Mouse (Mus musculus) C2C12 (cell line): ENCODE measurements around the gene Ifna15. TPM values are rescaled to one million over a fixed set of nuclear protein-coding genes. Genes with fewer than 3 reads are reported as not detected.

Experiments
- H3K27me3 ChIP-seq: one replicate; pipeline ENCODE4 v1.6.1; 2011; ENCODE audit not compliant: control insufficient read depth, insufficient read depth, insufficient read length
- H3K36me3 ChIP-seq: one replicate; pipeline ENCODE4 v1.6.1; 2011; ENCODE audit not compliant: control insufficient read depth, insufficient read depth
- H3K4me3 ChIP-seq: one replicate; pipeline ENCODE4 v1.5.1; 2011; ENCODE audit warnings: mild to moderate bottlenecking, control low read depth; ENCODE audit not compliant: poor library complexity, insufficient read depth, severe bottlenecking
- H3K79me2 ChIP-seq: one replicate; pipeline ENCODE4 v1.6.1; 2011; ENCODE audit not compliant: control insufficient read depth, insufficient read depth
- H3K79me3 ChIP-seq: one replicate; pipeline ENCODE4 v1.6.1; 2011; ENCODE audit warnings: low read depth, control low read depth
- H3ac ChIP-seq: one replicate; pipeline ENCODE3; 2011; ENCODE audit warnings: low read depth; ENCODE audit not compliant: control insufficient read depth, insufficient read length
- CEBPB ChIP-seq: IDR thresholded peaks from one replicate; pipeline ENCODE4 v1.6.1; 2011; ENCODE audit warnings: low read depth, mild to moderate bottlenecking, control low read depth, moderate library complexity
- CTCF ChIP-seq: IDR thresholded peaks from one replicate; pipeline ENCODE4 v1.5.1; 2011; ENCODE audit not compliant: control insufficient read depth, insufficient read depth, insufficient read length
- FOSL1 ChIP-seq: IDR thresholded peaks from one replicate; pipeline ENCODE4 v1.8.0; 2011; ENCODE audit warnings: mild to moderate bottlenecking, low read length; ENCODE audit not compliant: poor library complexity, insufficient read depth, severe bottlenecking
- MAX ChIP-seq: IDR thresholded peaks from one replicate; pipeline ENCODE4 v1.6.1; 2011; ENCODE audit warnings: mild to moderate bottlenecking, control low read depth
- MYOD1 ChIP-seq: IDR thresholded peaks from one replicate; pipeline ENCODE4 v1.6.1; 2011; ENCODE audit warnings: low read depth; ENCODE audit not compliant: control insufficient read depth, insufficient read length
- MYOG ChIP-seq: IDR thresholded peaks from one replicate; pipeline ENCODE4 v1.6.1; 2011; ENCODE audit not compliant: control insufficient read depth, insufficient read length; ENCODE audit errors: extremely low read depth
- USF1 ChIP-seq: IDR thresholded peaks from one replicate; pipeline ENCODE4 v1.6.1; 2011; ENCODE audit warnings: low read depth, mild to moderate bottlenecking, control low read depth, moderate library complexity
- polyA plus RNA-seq: library from polyadenylated mRNA; unstranded; fragments of >200 nt; fragmentation: generic; extraction: Trizol; gene quantifications from one replicate; pipeline ENCODE4 v1.2.1, GENCODE M21; 2012; ENCODE audit warnings: missing spikeins

Ifna15 gene
- polyA plus RNA-seq, 1 experiment, result not detected

- H3K79me3 ChIP-seq, result no peaks in the 10 kb centered on the region
- no peaks in the 10 kb centered on the region for H3K27me3 ChIP-seq
- no peak overlapping the region for H3K4me3 ChIP-seq
- H3ac ChIP-seq, result no peak overlapping the region
- H3K36me3 ChIP-seq, result no peaks in the 10 kb centered on the region
- H3K79me2 ChIP-seq, result no peaks in the 10 kb centered on the region
- TF ChIP-seq MAX (no peak), FOSL1 (no peak), CEBPB (no peak), MYOG (no peak), MYOD1 (no peak), CTCF (no peak), USF1 (no peak)
Observed at GRCm38 (mm10) chr4:88533499-88533898, 24.5 kb downstream of the Ifna15 start.

DNA sequence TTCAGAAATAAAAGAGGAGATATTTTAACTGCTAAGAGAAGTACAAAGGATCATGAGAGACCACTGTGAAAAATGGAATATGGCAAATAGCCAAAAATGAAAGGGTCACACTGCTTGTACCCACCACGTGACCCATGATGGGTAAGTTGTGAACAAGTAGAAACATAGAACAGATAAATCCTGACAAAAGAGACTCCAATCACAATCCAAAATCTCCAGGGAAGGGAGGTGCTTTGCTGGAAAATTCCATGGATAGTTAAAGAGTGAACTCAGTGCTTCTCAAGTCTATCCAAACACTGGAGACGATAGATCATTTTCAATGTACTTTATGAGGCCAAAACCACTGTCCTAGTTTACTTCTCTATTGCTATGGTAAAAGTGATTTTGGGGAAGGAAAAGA is 27.2 kb downstream of the Ifna15 start:
- Histone ChIP-seq H3K4me3 (no peak overlapping the region), H3K79me3 (no peaks in the 10 kb centered on the region), H3K79me2 (no peaks in the 10 kb centered on the region), H3K36me3 (no peaks in the 10 kb centered on the region), H3ac (no peak overlapping the region), H3K27me3 (no peaks in the 10 kb centered on the region)
- no peak for TF ChIP-seq MYOG
- no peak for TF ChIP-seq MAX
- no peak for TF ChIP-seq CEBPB
- TF ChIP-seq USF1, result peak; percentile 98

DNA sequence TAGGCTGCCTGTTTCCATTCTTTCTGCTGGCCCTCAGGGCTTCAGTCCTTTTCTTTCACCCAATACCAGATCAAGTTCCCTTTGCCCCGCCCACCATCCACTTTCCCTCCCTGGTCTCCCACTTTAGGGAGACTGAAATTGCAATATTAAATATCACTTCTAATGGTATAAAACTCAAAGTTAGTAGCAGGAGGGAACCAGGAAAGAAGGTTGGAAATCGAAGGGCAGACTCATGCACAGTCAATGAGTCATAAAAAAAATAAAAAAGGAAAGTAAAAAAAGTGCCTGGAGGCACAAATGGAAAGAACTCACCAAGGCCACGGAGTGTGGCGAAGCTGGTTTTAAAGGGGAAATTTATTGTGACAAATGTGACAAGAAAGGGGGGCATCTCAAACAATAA is 27.8 kb downstream of the Ifna15 start:
- Histone ChIP-seq H3K36me3 (no peaks in the 10 kb centered on the region), H3ac (no peak overlapping the region), H3K4me3 (no peak overlapping the region), H3K27me3 (no peaks in the 10 kb centered on the region), H3K79me2 (no peaks in the 10 kb centered on the region), H3K79me3 (no peaks in the 10 kb centered on the region)
- TF ChIP-seq USF1, result no peak
- TF ChIP-seq CEBPB, result no peak
- no peak for TF ChIP-seq MYOD1
- TF ChIP-seq FOSL1, result no peak
- no peak for TF ChIP-seq MAX
- TF ChIP-seq MYOG, result no peak
- TF ChIP-seq CTCF, result no peak

GRCm38 (mm10) chr4:88526379-88527049 is 31.5 kb downstream of the Ifna15 start:
- Histone ChIP-seq H3K79me2 (no peaks in the 10 kb centered on the region), H3K36me3 (no peaks in the 10 kb centered on the region), H3ac (no peak overlapping the region), H3K4me3 (no peak overlapping the region), H3K79me3 (no peaks in the 10 kb centered on the region), H3K27me3 (no peaks in the 10 kb centered on the region)
- TF ChIP-seq MYOD1 (no peak), CEBPB (no peak), MYOG (no peak), FOSL1 (no peak), CTCF (no peak), MAX (no peak), USF1 (no peak)

DNA sequence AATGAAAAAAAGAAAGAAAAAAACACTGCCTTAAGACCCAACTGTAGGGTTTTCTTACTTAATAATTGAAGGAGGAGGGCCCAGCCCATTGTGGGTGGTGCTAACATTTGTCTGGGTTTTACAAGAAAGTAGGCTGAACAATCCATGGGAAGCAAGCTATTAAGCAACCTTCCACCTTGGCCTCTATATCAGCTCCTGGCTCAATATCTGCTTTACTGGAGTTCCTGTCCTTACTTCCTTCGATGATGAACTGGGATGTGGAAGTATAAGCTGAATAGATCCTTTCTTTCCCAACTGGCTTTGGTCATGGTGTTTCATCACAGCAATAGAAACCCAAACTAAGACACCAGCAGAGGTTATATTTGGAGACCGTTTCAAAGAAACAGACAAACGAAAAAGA is 32.7 kb downstream of the Ifna15 start:
- TF ChIP-seq MYOD1, result no peak
- TF ChIP-seq MAX, result no peak
- TF ChIP-seq CEBPB, result no peak
- TF ChIP-seq USF1, result no peak
- no peak for TF ChIP-seq MYOG
- TF ChIP-seq CTCF, result no peak
- no peak for TF ChIP-seq FOSL1
- H3K79me3 ChIP-seq, result no peaks in the 10 kb centered on the region
- H3K36me3 ChIP-seq, result no peaks in the 10 kb centered on the region
- no peaks in the 10 kb centered on the region for H3K79me2 ChIP-seq
- no peak overlapping the region for H3ac ChIP-seq
- no peaks in the 10 kb centered on the region for H3K27me3 ChIP-seq
- no peak overlapping the region for H3K4me3 ChIP-seq

GRCm38 (mm10) chr4:88523241-88523640 is 34.8 kb downstream of the Ifna15 start:
- no peaks in the 10 kb centered on the region for H3K36me3 ChIP-seq

More at GRCm38 (mm10) chr4:88523241-88523640, 34.8 kb downstream of the Ifna15 start:
- Histone ChIP-seq H3ac (no peak overlapping the region), H3K27me3 (no peaks in the 10 kb centered on the region), H3K79me3 (no peaks in the 10 kb centered on the region), H3K79me2 (no peaks in the 10 kb centered on the region), H3K4me3 (no peak overlapping the region)
- TF ChIP-seq CEBPB (no peak), MYOD1 (no peak), MAX (no peak), USF1 (no peak), MYOG (no peak)
